In the genomic region with DNA sequence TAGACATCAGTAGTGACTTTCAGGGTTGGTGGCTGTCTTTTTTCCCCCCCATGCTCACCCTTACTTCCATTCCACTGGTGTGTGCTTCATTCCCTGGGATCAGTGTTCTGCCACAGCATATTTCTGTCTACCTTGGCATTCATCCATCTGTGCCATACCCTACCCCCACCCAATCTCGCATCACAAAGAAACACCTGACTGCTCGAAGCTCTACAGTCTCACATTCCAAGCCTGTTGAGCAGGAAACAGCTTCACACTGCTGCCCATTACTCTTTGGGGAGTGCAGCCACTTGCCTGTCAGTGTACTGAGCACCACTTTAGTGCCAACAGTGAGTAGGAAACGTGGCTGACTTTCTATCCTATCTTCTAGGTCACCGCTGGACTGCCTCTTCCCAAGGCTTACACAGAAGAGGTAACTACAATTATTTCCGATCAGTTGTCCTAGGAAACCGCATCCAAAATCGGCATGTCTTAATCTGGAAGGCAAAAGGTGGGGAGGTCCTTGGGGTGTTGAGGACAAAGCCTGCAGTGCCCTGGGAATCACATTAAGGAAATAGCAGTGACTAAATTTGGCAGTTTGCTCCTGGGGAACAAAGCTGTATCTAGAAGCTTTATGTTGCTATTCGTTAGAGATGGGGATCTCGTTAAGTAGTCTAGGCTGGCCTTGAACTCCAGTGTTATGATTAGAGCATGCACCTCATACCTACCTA, we compare ENCODE assay signal across 8 mouse cellular contexts. TPM values are rescaled to one million over a fixed set of nuclear protein-coding genes. Genes with fewer than 3 reads are reported as not detected.
DNase-seq lines count a peak whose midpoint lies in the region; ATAC-seq and TF ChIP-seq lines count a peak whose summit lies in the region.

No protein-coding gene starts in this region.

- intact Hi-C loops in gastrocnemius, adult 2 months (cut with DNase I), result no loop called here
- intact Hi-C loops in heart, postnatal 10 days (cut with DNase I), result no loop called here

- H3K27me3 ChIP-seq in lung, embryonic 14.5 days (ENCODE audit: insufficient read depth, low read length), result no peaks in the 10 kb centered on the region
- H3K27me3 ChIP-seq in small intestine, adult 2 months (ENCODE audit: control insufficient read depth, insufficient read depth, low read length), result no peaks in the 10 kb centered on the region

- H3K4me2 ChIP-seq in lung, embryonic 14.5 days, result no peak overlapping the region

- ATAC-seq in lung, embryonic 14.5 days (ENCODE audit: insufficient read depth), result peak; percentile 65

- peaks cover 54% of the 10 kb centered on the region for H3K36me3 ChIP-seq in lung, embryonic 14.5 days (ENCODE audit: insufficient read depth)
- H3K36me3 ChIP-seq in small intestine, adult 2 months (ENCODE audit: control insufficient read depth, insufficient read depth, low read length), result peaks cover 22% of the 10 kb centered on the region

- no peak for TF ChIP-seq CTCF in gastrocnemius, adult 2 months (IDR thresholded peaks at IDR 0.05)
- no peak for TF ChIP-seq CTCF in lung, embryonic 14.5 days (IDR thresholded peaks at IDR 0.05; ENCODE audit: low read depth)
- TF ChIP-seq CTCF in small intestine, adult 2 months (IDR thresholded peaks at IDR 0.05; ENCODE audit: extremely low read depth, insufficient read length, insufficient replicate concordance, low read depth, low read length), result no peak

- no peaks in the 10 kb centered on the region for H3K9me3 ChIP-seq in lung, embryonic 14.5 days (ENCODE audit: low read depth, low read length)

- WGBS in lung, embryonic 14.5 days, result 77% methylated on average over 9 of the region's 9 CpGs
- WGBS in small intestine, adult 2 months, result 85% methylated on average over 9 of the region's 9 CpGs

- no peak overlapping the region for H3K4me3 ChIP-seq in gastrocnemius, adult 2 months
- H3K4me3 ChIP-seq in lung, embryonic 14.5 days (ENCODE audit: low read depth, low read length), result no peak overlapping the region
- no peak overlapping the region for H3K4me3 ChIP-seq in small intestine, adult 2 months (ENCODE audit: low read depth, low read length)

- no peak for TF ChIP-seq POLR2A in small intestine, adult 2 months (IDR thresholded peaks at IDR 0.05; ENCODE audit: low read depth, low read length)

- H3K9ac ChIP-seq in lung, embryonic 14.5 days, result no peak overlapping the region

- H3K27ac ChIP-seq in gastrocnemius, adult 2 months, result peak overlapping the region; percentile 66
- peak overlapping the region; percentile 75 for H3K27ac ChIP-seq in lung, embryonic 14.5 days (ENCODE audit: low read depth)
- H3K27ac ChIP-seq in small intestine, adult 2 months (ENCODE audit: insufficient read depth, low read depth, low read length), result peak overlapping the region; percentile 2; the same call in 1 of the 2 replicates

- no peak for DNase-seq in gastrocnemius, adult 2 months
- DNase-seq in gastrocnemius, adult 18-20 months (ENCODE audit: low spot score), result no peak
- DNase-seq in lung, embryonic 14.5 days, result peak; percentile 59
- no peak for DNase-seq in lung, postnatal 14 days
- DNase-seq in heart, postnatal 10 days, result peak; percentile 20 to 29
- no peak for DNase-seq in gastrocnemius, adult 8-10 months (ENCODE audit: low spot score in 2 of 2)
- DNase-seq in right cerebral cortex, postnatal 36 days (ENCODE audit: low spot score in 2 of 2), result no peak

- H3K4me1 ChIP-seq in lung, embryonic 14.5 days (ENCODE audit: insufficient read depth), result peaks cover 5% of the 10 kb centered on the region; the same call in 1 of the 2 replicates
- peaks cover 3% of the 10 kb centered on the region; the same call in 1 of the 2 replicates for H3K4me1 ChIP-seq in small intestine, adult 2 months (ENCODE audit: control insufficient read depth, insufficient read depth, insufficient read length, low read length)

RNA-seq across cellular contexts. Expression of a gene that starts 17.7 kb away (rescaled TPM):
- total RNA-seq in gastrocnemius, adult 2 months (2021), result under 1 TPM; 0.31 to 0.48 TPM
- total RNA-seq in gastrocnemius, adult 18-20 months (2021), result under 1 TPM; 0.28 to 0.30 TPM
- polyA plus RNA-seq in lung, embryonic 14.5 days (2014; fragmentation: Nextera tagmentation; extraction: Ambion mirVana), result 24.2 and 25.7 TPM in 2 replicates
- total RNA-seq in heart, postnatal 10 days (2021), result 1 to 10 TPM; 3.7 to 7.2 TPM
- 0.04 TPM in 1 of 2 replicates, not detected in the other for polyA plus RNA-seq in small intestine, adult 2 months (2012; rRNA removed)
- under 1 TPM; 0.24 to 0.51 (median 0.39) TPM for total RNA-seq in gastrocnemius, adult 8-10 months (2022)

RNA-seq across cellular contexts. Expression of a gene that starts 51.9 kb away (rescaled TPM):
- total RNA-seq in gastrocnemius, adult 2 months (2021), result 10 to 100 TPM; 30.1 to 37.8 TPM
- total RNA-seq in gastrocnemius, adult 18-20 months (2021), result 10 to 100 TPM; 31.3 to 35.1 TPM
- 99.8 and 104 TPM in 2 replicates for polyA plus RNA-seq in lung, embryonic 14.5 days (2014; fragmentation: Nextera tagmentation; extraction: Ambion mirVana)
- total RNA-seq in heart, postnatal 10 days (2021), result 10 to 100 TPM; 29.9 to 31.1 TPM
- 7.3 and 11.3 TPM in 2 replicates for polyA plus RNA-seq in small intestine, adult 2 months (2012; rRNA removed)
- 10 to 100 TPM; 29.3 to 37.6 (median 32.7) TPM for total RNA-seq in gastrocnemius, adult 8-10 months (2022)

Comparison
In these comparisons a context has a peak if more than half of its experiments do, and no peak if none do; other contexts are left out.
1. DNase-seq: peak in lung, embryonic 14.5 days (single experiment) and heart, postnatal 10 days (2 of 2); none in gastrocnemius, adult 2 months (single experiment), gastrocnemius, adult 18-20 months (single experiment), lung, postnatal 14 days (single experiment), gastrocnemius, adult 8-10 months (0 of 2) and right cerebral cortex, postnatal 36 days (0 of 2).
2. H3K27ac ChIP-seq: peak in every context shown above with its lines; median percentile 75 in lung, embryonic 14.5 days; 66 in gastrocnemius, adult 2 months; 2 in small intestine, adult 2 months.